Mouse (Mus musculus) 416B (cell line): ENCODE measurements at regions not wholly inside any gene's neighbourhood (a gene's known extent, or its start where the extent isn't known, plus 50 kb on each side); places are given as distances from the start of the nearest gene placed in this dataset.

Experiments used
- DNase-seq: peaks from one replicate; pipeline ENCODE4 v3.0.0; 2011; ENCODE audit warnings: low read depth

GRCm38 (mm10) chr11:3597002-3597401 lies 52.0 kb upstream of the Morc2a start:
- DNase-seq, result no peak

- DNase-seq, result peak; percentile 49
Observed at GRCm38 (mm10) chr11:3594574-3594973, 54.2 kb upstream of the Smtn start.

GRCm38 (mm10) chr11:3591123-3591522 lies 50.7 kb upstream of the Smtn start:
- DNase-seq, result no peak
